Mouse (Mus musculus): Measurements from ENCODE around the gene Zfx.

Zfx gene

GRCm38 (mm10) chrX:94058748-94059147 is 64.8 kb downstream of the Zfx start:
- no peak for DNase-seq

- DNase-seq = no peak
Measured at GRCm38 (mm10) chrX:94049048-94049447, 74.5 kb downstream of the Zfx start.

GRCm38 (mm10) chrX:94048048-94048447 is 75.5 kb downstream of the Zfx start:
- DNase-seq = no peak

GRCm38 (mm10) chrX:94047381-94047780 is 76.1 kb downstream of the Zfx start:
- no peak for DNase-seq

GRCm38 (mm10) chrX:94032937-94033336 is 90.6 kb downstream of the Zfx start:
- DNase-seq = peak; percentile 12 to 31

GRCm38 (mm10) chrX:94030081-94030480 is 93.4 kb downstream of the Zfx start:
- no peak for DNase-seq
